Comparison of ENCODE assay signal across 17 mouse cellular contexts in genomic region chr13:52481786-52482185, GRCm38 (mm10). TPM values are rescaled to one million over a fixed set of nuclear protein-coding genes. Genes with fewer than 3 reads are reported as not detected.
DNase-seq lines count a peak whose midpoint lies in the region; TF ChIP-seq lines count a peak whose summit lies in the region.
"Had no signal": no experiment of that assay in that cellular context is flagged by ENCODE, and none has a peak within 500 bp of the region (broad histone marks: within the 10 kb centered on the region; RNA-seq: fewer than 3 reads in every experiment).

No protein-coding gene starts in this region.

- no peaks in the 10 kb centered on the region for H3K9me3 ChIP-seq in limb, embryonic 10.5 days (replicated peaks)
- H3K9me3 ChIP-seq: embryonic facial prominence, embryonic 10.5 days; forebrain, embryonic 10.5 days; heart, embryonic 13.5 days; intestine, embryonic 15.5 days; lung, embryonic 15.5 days; midbrain, embryonic 12.5 days had no signal

- peak; percentile 30 for DNase-seq in layer of hippocampus, adult 11-12 months (ENCODE audit: low spot score)
- no peak for DNase-seq in layer of hippocampus, postnatal 10 days (ENCODE audit: low spot score in 2 of 2)
- peak; percentile 73 for DNase-seq in adipocyte (ENCODE audit: low spot score)
- DNase-seq in cerebellum, adult 2 months = peak; percentile 70 to 88
- peak; percentile 56 for DNase-seq in layer of hippocampus, adult 9-11 months
- no peak for DNase-seq in ovary, postnatal 36 days (ENCODE audit: low spot score)
- no peak for DNase-seq in gastrocnemius, postnatal 10 days
- no peak for DNase-seq in limb, embryonic 10.5 days (ENCODE audit: low spot score)
- DNase-seq: gastrocnemius, adult 2 months; spleen, adult 18-20 months; thymus, postnatal 4 days had no signal

- WGBS in cerebellum, adult 2 months = 20% methylated on average over 2 of the region's 2 CpGs
- WGBS in limb, embryonic 10.5 days = 83% methylated on average over 2 of the region's 2 CpGs

- 0 out of 2 replicates have a peak overlapping the region, but pooled peaks have one; percentile 26 for H3K27ac ChIP-seq in cerebellum, adult 2 months (ENCODE audit: insufficient read depth, low read length)
- H3K27ac ChIP-seq in limb, embryonic 10.5 days = no peak overlapping the region
- H3K27ac ChIP-seq: embryonic facial prominence, embryonic 10.5 days; forebrain, embryonic 10.5 days; gastrocnemius, adult 2 months; heart, embryonic 13.5 days; intestine, embryonic 15.5 days; lung, embryonic 15.5 days; midbrain, embryonic 12.5 days had no signal

- no peaks in the 10 kb centered on the region for H3K36me3 ChIP-seq in limb, embryonic 10.5 days
- H3K36me3 ChIP-seq: embryonic facial prominence, embryonic 10.5 days; forebrain, embryonic 10.5 days; heart, embryonic 13.5 days; intestine, embryonic 15.5 days; lung, embryonic 15.5 days; midbrain, embryonic 12.5 days had no signal

- H3K4me1 ChIP-seq in cerebellum, adult 2 months (ENCODE audit: control insufficient read depth, insufficient read depth, low read length) = peaks cover 6% of the 10 kb centered on the region; the same call in 1 of the 2 replicates
- H3K4me1 ChIP-seq in limb, embryonic 10.5 days = no peaks in the 10 kb centered on the region
- H3K4me1 ChIP-seq: embryonic facial prominence, embryonic 10.5 days; forebrain, embryonic 10.5 days; intestine, embryonic 15.5 days; lung, embryonic 15.5 days; midbrain, embryonic 12.5 days had no signal

- no peaks in the 10 kb centered on the region for H3K27me3 ChIP-seq in cerebellum, adult 2 months (ENCODE audit: control insufficient read depth, insufficient read depth, low read length)
- H3K27me3 ChIP-seq in limb, embryonic 10.5 days (ENCODE audit: low read depth, poor library complexity, severe bottlenecking) = no peaks in the 10 kb centered on the region
- H3K27me3 ChIP-seq: heart, embryonic 13.5 days; intestine, embryonic 15.5 days; lung, embryonic 15.5 days; midbrain, embryonic 12.5 days had no signal

- no peak for TF ChIP-seq CTCF in cerebellum, adult 2 months (IDR thresholded peaks at IDR 0.05; ENCODE audit: borderline replicate concordance, insufficient read depth, low read depth, low read length)

- no peak overlapping the region for H3K4me3 ChIP-seq in cerebellum, adult 2 months (replicated peaks; ENCODE audit: insufficient read depth, low read depth, low read length)
- H3K4me3 ChIP-seq in limb, embryonic 10.5 days = no peak overlapping the region
- H3K4me3 ChIP-seq: embryonic facial prominence, embryonic 10.5 days; forebrain, embryonic 10.5 days; gastrocnemius, adult 2 months; heart, embryonic 13.5 days; intestine, embryonic 15.5 days; lung, embryonic 15.5 days; midbrain, embryonic 12.5 days had no signal

- TF ChIP-seq POLR2A in cerebellum, adult 2 months (IDR thresholded peaks at IDR 0.05; ENCODE audit: borderline replicate concordance, insufficient read depth, low read length) = no peak

RNA-seq across cellular contexts. Expression of gene Diras2, which starts 49.3 kb away (rescaled TPM):
- total RNA-seq in layer of hippocampus, postnatal 10 days (2021) = 100 to 1,000 TPM; 151 to 162 TPM
- polyA plus RNA-seq in cerebellum, adult 2 months (2012; rRNA removed) = 241 and 269 TPM in 2 replicates
- total RNA-seq in gastrocnemius, postnatal 10 days (2021) = under 1 TPM; 0.16 to 0.38 TPM
- polyA plus RNA-seq in limb, embryonic 10.5 days (2016; fragmentation: Nextera tagmentation; extraction: Ambion mirVana) = 0.11 TPM in 2 replicates

Comparison
In these comparisons a context has a peak if more than half of its experiments do, and no peak if none do; other contexts are left out.
1. DNase-seq: peak in layer of hippocampus, adult 11-12 months (single experiment), adipocyte (single experiment), cerebellum, adult 2 months (2 of 2) and layer of hippocampus, adult 9-11 months (single experiment); none in layer of hippocampus, postnatal 10 days (0 of 2), ovary, postnatal 36 days (single experiment), gastrocnemius, postnatal 10 days (single experiment) and limb, embryonic 10.5 days (single experiment).
2. RNA of gene Diras2, which starts 49.3 kb away (total RNA-seq): 151 to 162 TPM in layer of hippocampus, postnatal 10 days; 0.16 to 0.38 TPM in gastrocnemius, postnatal 10 days; every median in the first group is over 100 times any median in the second.